Mouse (Mus musculus) myocyte (in vitro differentiated cells): ENCODE results near the gene Dusp22.

ENCODE experiments used
- CEBPB ChIP-seq: IDR thresholded peaks from 2 replicates; pipeline ENCODE4 v1.6.1; 2011; ENCODE audit warnings: mild to moderate bottlenecking, moderate library complexity; ENCODE audit not compliant: poor library complexity, insufficient read depth, severe bottlenecking
- E2F4 ChIP-seq: IDR thresholded peaks from one replicate; pipeline ENCODE4 v1.6.1; 2011; ENCODE audit warnings: mild to moderate bottlenecking, control low read depth, moderate library complexity; ENCODE audit not compliant: insufficient read depth
- MAX ChIP-seq: IDR thresholded peaks from one replicate; pipeline ENCODE4 v1.6.1; 2011; ENCODE audit warnings: low read depth, mild to moderate bottlenecking, control low read depth
- MYOG ChIP-seq, 3 experiments: IDR thresholded peaks; one replicate each; pipeline ENCODE4 v1.6.1; 2011; ENCODE audit warnings: control low read depth in 2 of 3, low read depth in 2 of 3, mild to moderate bottlenecking in 2 of 3; ENCODE audit not compliant: insufficient read length in 2 of 3, control insufficient read depth in 1 of 3, insufficient read depth in 1 of 3
- POLR2A ChIP-seq: IDR thresholded peaks from one replicate; pipeline ENCODE4 v1.6.1; 2011; ENCODE audit warnings: low read depth, mild to moderate bottlenecking, control low read depth, moderate library complexity; ENCODE audit not compliant: insufficient read length
- POLR2AphosphoS2 ChIP-seq: IDR thresholded peaks from one replicate; pipeline ENCODE4 v1.6.1; 2011; ENCODE audit warnings: low read depth, control low read depth; ENCODE audit not compliant: insufficient read length
- TCF12 ChIP-seq: IDR thresholded peaks from one replicate; pipeline ENCODE4 v1.6.1; 2011; ENCODE audit warnings: mild to moderate bottlenecking, control low read depth; ENCODE audit not compliant: poor library complexity, insufficient read depth, severe bottlenecking
- TCF3 ChIP-seq: IDR thresholded peaks from one replicate; pipeline ENCODE4 v1.6.1; 2011; ENCODE audit warnings: low read depth, control low read depth; ENCODE audit not compliant: insufficient read length
- USF1 ChIP-seq: IDR thresholded peaks from one replicate; pipeline ENCODE4 v1.6.1; 2011; ENCODE audit warnings: low read depth, mild to moderate bottlenecking, control low read depth, moderate library complexity

DNA sequence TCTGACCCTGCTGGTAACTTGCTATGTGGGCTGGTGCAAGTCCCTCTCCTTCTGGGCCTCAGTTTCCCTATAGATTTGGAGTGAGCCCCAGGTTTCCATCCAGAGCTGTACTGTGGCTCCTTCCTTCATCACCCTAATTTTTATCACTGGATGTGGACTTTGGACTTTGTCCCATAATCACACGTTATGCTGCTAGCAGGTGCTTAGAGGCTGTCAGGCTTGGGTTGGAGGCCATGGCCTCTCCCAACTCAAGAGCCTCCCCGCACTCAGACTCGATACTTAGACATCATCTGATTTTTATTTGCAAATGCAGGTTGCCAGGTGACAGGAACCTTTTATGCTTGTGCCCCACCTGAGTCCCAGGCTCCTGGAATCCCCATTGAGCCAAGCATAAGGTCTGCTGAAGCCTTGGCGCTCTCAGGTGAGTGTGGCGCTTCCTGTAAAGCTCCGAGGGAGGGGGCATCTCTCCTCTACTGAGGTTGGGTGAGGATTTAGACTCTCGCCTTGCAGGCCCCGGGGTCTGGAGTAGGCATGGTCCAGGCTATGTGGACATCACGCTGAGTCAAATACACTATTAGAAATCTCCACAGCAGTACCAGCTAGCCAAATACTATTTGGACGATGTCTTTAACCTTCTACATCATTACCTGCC is 95.2 kb downstream of the Dusp22 start:
- TF ChIP-seq POLR2A (no peak), MYOG (IDR thresholded peaks at IDR 0.05; ENCODE audit: control insufficient read depth in 1 of 3, insufficient read depth in 1 of 3, insufficient read length in 2 of 3, low read depth in 2 of 3) (no peak), USF1 (no peak), POLR2AphosphoS2 (no peak), MAX (no peak), TCF3 (no peak), E2F4 (no peak), TCF12 (no peak), CEBPB (no peak)
